Mouse (Mus musculus) lung, postnatal 25 days (tissue): Measurements from ENCODE around the gene Thap8.

Experiments
- DNase-seq: peaks from one replicate; pipeline ENCODE4 v3.0.0; 2022; ENCODE audit warnings: low spot score

The Thap8 gene

GRCm38 (mm10) chr7:30315559-30316529, 36.0 kb downstream of the Thap8 start:
- no peak for DNase-seq

GRCm38 (mm10) chr7:30318142-30318541, 38.2 kb downstream of the Thap8 start:
- no peak for DNase-seq

DNA sequence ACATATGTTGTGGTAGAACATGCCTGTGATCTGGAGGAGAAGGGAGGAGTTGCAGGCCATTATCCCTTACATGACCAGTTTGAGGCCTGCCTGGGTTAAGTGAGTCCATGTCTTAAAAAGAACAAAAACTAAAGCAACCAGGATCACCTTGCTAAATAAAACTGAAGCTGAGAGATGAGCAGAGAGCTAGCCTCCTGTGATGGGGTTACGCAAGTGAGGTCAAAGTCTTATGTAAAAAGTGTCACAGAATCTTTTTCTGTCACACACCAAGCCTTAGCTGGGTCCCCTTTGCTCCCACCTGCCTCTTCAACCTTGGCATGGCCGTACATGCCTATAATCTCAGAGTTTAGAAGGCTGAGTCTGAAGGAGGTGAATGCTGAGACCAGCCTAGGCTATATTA, 41.1 kb downstream of the Thap8 start:
- DNase-seq, result no peak

DNA sequence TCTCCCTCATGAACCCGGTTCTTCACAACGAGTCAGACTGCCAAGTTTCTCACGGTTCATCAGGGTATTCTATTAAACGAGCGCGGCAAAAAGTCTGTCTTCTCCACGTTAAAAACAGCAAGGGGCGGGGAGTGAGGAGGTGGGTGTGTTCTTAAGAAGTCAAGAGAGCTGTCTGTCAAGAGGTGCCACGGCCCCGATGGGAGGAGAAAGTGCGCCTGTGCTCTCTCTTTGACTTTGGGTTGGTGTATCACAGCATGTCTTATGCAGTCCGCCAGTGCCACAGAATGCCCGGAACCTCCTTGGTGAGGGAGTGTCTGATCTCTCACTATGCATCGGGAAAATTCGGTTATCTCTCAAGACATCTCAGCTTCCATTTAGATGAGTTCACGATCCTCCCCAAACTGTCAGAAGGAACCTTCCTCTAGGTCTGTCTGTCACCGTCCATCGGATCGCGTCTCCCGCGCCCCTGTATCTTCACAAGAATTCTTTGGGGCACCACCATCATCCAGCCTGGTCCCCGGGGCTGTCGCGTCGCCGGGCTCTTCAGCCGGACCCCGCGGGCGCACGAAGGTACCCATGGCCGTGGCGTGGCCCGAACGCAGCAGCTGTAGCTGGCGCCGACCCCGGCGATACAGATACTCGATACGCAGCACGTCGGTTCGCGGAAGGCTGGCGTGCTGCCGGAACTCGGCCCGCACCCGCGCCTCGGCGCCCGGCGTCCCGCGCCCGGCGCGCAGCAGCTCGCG, 41.8 kb downstream of the Thap8 start, which contains the start of gene E130208F15Rik:
TSS of gene E130208F15Rik (plus strand) at position 202 of the 746 bp plus-strand sequence.
- DNase-seq, result peak; percentile 82

DNA sequence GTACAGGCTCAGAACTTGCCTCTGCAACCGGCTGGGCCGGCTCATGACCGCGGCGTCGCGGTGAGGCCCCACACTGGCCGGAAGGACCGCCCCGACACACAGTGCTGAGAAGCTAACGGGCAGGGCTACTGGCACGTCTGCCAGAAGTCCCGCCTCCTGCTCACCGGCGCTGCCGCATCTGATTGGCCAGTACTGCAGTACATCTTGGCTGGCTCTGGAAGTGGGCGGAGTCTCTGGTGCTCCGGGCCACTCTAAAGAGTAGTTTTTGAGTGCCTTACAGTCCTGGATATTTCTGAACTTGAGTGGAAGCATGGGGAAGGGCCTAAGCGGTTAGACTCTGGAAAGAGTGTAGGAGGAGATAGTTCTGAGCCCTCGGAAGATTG, 42.4 kb downstream of the Thap8 start:
- DNase-seq, result peak; percentile 99

GRCm38 (mm10) chr7:30322865-30323264, 43.0 kb downstream of the Thap8 start:
- DNase-seq, result no peak

DNA sequence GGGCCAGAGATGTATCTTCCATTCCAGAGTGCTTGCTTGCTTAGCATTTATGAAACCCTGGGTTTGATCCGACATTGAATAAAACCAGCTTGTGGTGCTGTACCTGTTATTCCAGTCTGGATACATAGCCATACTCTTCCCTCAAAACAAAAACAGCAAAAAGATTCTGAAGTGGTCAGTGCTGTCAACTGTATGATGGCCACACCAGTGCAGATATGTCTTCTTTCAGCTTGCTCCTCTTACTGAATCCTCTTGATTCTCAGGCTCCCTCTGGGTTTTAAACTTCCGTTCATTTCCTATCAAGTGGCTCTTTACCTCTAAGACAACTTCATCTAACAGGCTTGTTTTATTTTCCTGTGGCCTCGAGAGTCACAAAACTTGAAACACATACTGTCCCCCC, 43.9 kb downstream of the Thap8 start, which contains the start of gene Sdhaf1:
TSS of gene Sdhaf1 (minus strand) at position 101 of the 400 bp plus-strand sequence.
- DNase-seq, result no peak

DNA sequence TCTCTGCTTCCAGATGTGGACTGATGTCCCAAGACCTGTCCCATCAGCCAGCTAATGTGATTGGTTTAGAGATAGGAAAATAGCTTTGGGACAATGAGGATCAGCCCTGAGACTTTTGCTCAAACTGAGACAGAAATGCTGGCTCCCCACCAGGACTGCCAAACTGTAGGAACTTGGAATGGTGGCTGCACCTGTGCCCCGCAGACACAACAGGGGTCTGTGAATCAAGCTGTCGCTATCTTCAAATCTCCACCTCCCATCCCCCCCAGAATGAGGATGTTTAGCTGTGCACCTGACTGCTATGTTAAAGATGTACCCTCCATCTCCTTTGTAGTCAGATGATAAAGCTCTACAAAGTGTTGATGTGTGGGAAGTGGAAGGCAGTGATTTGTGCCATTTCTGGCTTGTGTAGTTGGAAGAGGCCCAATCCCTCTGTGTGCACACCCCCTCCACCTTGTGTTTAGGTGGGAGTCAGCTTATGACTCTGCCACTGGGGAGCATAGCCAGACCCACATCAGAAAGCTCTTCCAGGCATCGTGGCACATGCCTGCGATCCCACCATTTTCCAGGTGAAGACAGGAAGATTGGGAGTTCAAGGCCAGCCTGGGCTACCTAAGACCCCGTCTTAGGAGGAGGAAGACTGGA, 44.5 kb downstream of the Thap8 start:
- DNase-seq, result no peak

DNA sequence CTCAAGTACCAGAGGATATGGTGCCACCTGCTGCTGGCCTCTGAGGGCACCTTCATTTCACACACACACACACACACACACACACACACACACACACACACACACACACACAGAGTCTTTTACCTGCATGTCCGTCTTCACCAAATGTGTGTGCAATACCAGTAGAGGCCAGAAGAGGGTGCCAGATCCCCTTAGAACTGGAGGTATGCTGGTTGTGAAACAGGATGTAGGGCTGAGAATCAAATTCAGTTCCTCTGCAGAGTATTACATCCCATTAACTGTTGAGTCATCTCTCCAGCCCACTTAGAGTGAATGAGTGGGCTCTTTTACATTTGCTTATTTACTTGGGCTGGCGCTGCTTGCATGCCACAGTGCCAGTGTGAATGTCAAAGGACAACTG, 45.5 kb downstream of the Thap8 start:
- peak; percentile 27 for DNase-seq

GRCm38 (mm10) chr7:30326427-30326826, 46.5 kb downstream of the Thap8 start:
- DNase-seq, result no peak

DNA sequence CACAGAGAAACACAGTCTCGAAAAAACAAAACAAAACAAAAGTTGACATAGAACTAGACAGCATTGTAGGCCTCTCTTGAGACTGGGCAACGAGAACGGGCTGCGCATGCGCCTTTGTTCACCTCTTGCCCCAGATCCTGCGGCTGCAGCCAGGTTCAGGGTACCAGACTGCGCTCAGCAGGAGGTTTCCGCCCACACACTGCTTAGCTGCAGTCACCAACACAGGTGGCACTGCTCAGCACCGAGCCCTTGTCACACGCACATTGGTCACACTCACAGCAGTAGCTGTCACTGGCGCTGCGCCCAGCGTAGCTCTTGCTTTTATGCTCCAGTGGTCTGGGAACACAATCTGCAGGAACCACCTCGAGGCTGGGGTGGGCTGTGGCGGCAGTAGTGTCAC, 47.2 kb downstream of the Thap8 start:
- no peak for DNase-seq

DNA sequence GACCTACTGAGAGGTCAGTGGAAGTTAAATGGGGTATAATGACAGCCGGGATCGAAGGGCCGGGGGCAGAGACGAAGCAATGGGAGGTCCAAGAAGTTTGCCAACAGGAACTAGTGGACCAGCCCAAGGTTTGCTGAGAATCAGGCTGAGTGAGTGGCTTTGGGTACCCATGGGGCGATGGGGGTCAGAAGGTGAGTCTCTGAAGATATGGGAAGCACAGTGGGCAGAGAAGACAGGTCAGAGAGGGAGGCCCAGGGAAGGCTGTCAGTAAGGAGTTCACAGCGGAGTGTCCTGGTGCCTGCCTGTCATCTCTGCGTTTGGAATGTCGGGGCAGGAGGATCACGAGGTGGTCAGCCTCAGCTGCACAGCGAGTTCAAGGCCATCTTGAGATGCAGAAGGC, 48.5 kb downstream of the Thap8 start:
- no peak for DNase-seq

DNA sequence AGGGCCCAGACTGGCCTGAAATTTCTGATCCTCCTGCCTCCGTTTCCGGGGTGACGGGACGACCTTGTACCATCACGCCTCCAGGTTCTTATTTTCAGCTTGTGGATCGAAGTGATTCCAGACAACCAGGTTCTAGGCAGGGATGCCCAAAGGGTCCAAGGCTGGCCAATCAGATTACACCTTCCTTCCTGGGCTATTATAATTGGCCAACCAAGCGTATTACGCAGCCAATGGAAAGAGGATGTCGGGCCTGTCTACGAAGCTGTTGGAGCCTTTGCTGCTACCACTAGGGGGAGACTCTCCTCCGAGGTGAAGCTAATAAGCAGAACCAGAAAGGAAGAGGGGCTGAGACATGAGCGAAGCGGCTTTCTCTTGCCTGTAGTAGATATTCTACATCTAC, 52.0 kb downstream of the Thap8 start:
- DNase-seq, result peak; percentile 77

DNA sequence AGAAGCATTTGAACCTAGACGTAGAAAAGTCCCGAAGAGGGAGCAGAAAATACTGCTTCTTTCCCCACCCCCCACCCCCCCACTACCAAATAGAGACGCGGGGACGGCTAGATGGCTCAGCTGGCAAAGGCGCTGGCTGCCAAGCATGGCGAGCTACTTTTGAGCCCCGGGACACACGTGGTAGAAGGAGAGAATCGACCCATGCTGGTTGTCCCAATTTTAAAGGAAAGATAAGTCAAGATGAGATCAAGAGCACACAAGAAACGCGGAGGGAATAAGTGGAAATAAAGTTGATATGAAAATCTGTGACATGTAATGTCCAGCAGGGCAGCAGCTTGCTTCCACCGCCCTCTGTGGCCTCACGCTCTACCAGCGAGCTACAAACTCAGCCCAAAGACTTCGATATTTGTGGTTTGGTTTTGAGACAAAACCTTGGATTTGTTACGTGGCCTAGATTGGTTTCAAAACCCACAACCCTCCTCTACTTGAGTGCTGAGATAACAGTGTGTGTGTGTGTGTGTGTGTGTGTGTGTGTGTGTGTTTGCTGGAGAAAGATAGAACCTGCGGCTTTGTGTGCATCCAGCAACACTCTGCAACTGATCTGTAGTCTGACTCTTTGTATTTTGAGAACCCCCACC, 52.8 kb downstream of the Thap8 start:
- no peak for DNase-seq

DNA sequence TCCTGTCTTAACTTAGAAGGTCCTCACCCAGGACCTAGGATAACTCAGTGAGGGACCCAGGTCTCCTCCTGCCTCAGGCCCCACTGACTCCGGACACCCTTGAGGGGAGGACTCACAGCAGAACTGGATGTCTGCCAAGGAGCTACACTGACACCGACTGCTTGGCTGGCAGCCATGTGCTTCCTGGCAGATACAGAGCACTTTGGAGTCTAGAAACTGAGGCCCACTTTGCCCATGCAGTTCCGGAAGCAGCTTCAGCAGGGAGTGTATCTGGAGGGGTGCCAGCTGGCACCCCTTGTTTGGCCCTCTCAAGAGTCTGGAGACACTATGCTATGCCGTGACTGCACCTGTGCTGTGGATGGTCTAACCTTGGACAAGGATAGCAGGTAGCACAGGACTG, 53.5 kb downstream of the Thap8 start:
- peak; percentile 49 for DNase-seq

DNA sequence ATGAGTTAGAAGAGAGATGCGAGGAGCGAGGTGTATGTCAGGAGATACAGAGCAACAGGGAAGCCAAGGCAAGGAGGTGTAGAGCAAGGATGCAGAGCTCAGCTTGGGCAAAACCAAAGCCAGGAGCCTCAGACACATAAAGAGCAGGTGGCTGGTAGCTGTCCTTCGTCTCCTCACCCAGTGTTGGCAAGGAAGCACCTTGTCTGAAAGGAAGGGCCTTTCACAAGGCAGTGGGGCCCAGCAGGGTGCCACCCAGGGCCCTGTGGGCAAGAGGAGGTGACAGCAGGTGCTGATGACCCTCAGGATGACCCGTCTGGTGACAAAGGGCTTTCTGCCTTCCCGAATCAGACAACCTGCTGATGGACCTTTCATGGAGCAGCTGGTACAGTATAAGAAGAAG, 54.7 kb downstream of the Thap8 start:
- no peak for DNase-seq

DNA sequence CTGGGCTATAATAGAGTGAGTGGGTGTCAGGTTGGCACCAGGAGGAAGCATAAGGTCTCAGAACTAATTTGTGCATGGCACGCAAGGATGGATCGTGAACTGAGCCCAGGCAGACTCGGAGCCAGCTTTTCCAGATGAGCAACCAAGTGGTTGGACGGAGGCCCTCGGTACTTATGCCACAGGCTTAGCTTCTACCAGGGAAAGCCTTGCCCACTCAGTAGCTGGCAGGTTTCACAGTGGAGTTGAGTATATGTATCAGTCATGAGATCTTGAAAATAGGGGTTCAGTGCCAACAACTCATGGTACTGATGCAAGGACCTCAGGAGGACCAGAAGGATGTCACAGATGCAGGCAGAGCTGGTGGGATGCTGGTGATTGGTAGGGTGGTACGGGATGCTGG, 55.8 kb downstream of the Thap8 start:
- no peak for DNase-seq

DNA sequence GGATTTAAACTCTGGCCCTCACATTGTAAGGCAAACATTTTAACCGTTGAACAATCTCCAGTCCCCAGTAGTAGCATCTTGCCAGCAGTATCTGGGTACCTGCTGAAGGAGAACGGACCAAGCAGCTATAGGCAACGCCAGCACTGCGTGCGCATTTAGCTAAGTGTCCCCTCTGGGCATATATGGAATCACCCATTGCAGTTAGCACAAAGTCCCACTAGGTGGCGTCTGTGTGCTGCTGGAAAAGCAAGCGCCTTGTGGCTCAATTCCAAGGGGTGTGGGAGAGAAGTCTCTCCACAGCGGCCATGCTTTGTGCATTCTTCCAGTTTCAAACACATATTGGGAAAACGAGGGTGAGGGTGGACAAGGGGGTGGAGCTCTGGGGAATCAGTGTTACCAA, 56.5 kb downstream of the Thap8 start:
- peak; percentile 80 for DNase-seq

- DNase-seq, result no peak
Observed at GRCm38 (mm10) chr7:30339432-30340109, 59.7 kb downstream of the Thap8 start.
